Mouse (Mus musculus): ENCODE results near the gene Cldn34b1. TPM values are rescaled to one million over a fixed set of nuclear protein-coding genes. Genes with fewer than 3 reads are reported as not detected.
"Not testable (repeated sequence)": the region's sequence is repeated elsewhere in the genome, so short reads cannot be mapped to it uniquely, and the experiment has no call there.

The Cldn34b1 gene
- total RNA-seq (2015; ENCODE audit: low replicate concordance) (not detected in 2 replicates), total RNA-seq (2017; ENCODE audit: low replicate concordance) (not detected in 2 replicates)

DNA sequence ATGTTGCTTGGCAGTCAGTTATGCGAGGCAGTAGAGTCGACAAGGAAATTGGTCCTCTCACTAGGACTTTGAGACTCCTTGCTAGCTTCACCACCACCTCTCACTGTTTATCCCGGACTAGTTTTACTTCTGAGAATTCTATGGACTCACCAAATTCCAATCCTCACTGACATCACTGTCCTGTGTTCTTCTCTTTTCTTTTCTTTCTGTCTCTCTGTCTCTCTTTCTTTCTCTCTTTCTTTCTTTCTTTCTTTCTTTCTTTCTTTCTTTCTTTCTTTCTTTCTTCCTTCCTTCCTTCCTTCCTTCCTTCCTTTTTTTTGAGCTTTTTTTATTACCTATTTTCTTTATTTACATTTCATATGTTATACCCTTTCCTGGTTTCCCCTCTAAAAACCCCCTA is at the start of gene Cldn34b1:
Cldn34b1 (minus strand) TSS at position 101 of the 400 bp plus-strand sequence.
- not testable (repeated sequence) for ATAC-seq (replicated peaks; ENCODE audit: low FRiP score, poor library complexity, severe bottlenecking)

DNA sequence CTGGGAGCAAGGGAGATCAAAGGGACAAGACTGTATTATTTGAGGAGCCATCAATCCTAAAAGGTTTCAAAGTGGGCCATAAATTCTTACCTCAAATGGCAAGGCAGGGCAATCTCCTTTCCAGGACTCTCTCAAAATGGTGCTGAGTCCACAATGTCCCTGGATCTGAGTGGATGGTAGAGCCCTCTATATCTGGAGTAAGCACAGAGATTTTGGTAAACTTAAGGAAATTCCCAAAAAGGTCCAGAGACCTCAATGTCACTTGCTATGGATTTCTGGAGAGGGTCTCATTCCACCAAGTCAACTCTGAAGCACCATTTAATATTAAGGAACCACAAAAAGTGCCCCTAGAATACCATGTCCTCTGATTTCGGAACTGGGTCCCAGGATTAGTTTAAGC is 45.8 kb upstream of the Cldn34b1 start, which contains the start of gene Magea6:
Magea6 (minus strand) TSS at position 101 of the 400 bp plus-strand sequence.
- not testable (repeated sequence) for ATAC-seq (replicated peaks; ENCODE audit: low FRiP score, poor library complexity, severe bottlenecking)

Other genes with a start within 250 kb of the Cldn34b1 start
- not detected in 2 replicates for gene Magea6, start 45.7 kb upstream of the Cldn34b1 start, total RNA-seq (2015; ENCODE audit: low replicate concordance)
- not detected in 2 replicates for gene Magea6, start 45.7 kb upstream of the Cldn34b1 start, total RNA-seq (2017; ENCODE audit: low replicate concordance)
- not detected in 2 replicates for gene Magea3, start 59.2 kb upstream of the Cldn34b1 start, total RNA-seq (2015; ENCODE audit: low replicate concordance)
- gene Magea3, start 59.2 kb upstream of the Cldn34b1 start, total RNA-seq (2017; ENCODE audit: low replicate concordance), result not detected in 2 replicates
- not detected in 2 replicates for gene Magea8, start 105.6 kb upstream of the Cldn34b1 start, total RNA-seq (2015; ENCODE audit: low replicate concordance)
- gene Magea8, start 105.6 kb upstream of the Cldn34b1 start, total RNA-seq (2017; ENCODE audit: low replicate concordance), result not detected in 2 replicates
- gene Magea5, start 172.9 kb upstream of the Cldn34b1 start, total RNA-seq (2015; ENCODE audit: low replicate concordance), result not detected in 2 replicates
- not detected in 2 replicates for gene Magea5, start 172.9 kb upstream of the Cldn34b1 start, total RNA-seq (2017; ENCODE audit: low replicate concordance)
- not detected in 2 replicates for gene Magea1, start 199.5 kb upstream of the Cldn34b1 start, total RNA-seq (2015; ENCODE audit: low replicate concordance)
- gene Magea1, start 199.5 kb upstream of the Cldn34b1 start, total RNA-seq (2017; ENCODE audit: low replicate concordance), result not detected in 2 replicates
- not detected in 2 replicates for gene Magea2, start 203.4 kb upstream of the Cldn34b1 start, total RNA-seq (2015; ENCODE audit: low replicate concordance)
- not detected in 2 replicates for gene Magea2, start 203.4 kb upstream of the Cldn34b1 start, total RNA-seq (2017; ENCODE audit: low replicate concordance)
- gene Cldn34b2, start 238.1 kb upstream of the Cldn34b1 start, total RNA-seq (2015; ENCODE audit: low replicate concordance), result not detected in 2 replicates
- not detected in 2 replicates for gene Cldn34b2, start 238.1 kb upstream of the Cldn34b1 start, total RNA-seq (2017; ENCODE audit: low replicate concordance)